Mouse (Mus musculus): ENCODE results near the gene Rapgef2.

The Rapgef2 gene

GRCm38 (mm10) chr3:79039666-79040450, 246.5 kb downstream of the Rapgef2 start:
- no peak for DNase-seq (ENCODE audit: low read depth in 1 of 2, low spot score in 2 of 2)

DNA sequence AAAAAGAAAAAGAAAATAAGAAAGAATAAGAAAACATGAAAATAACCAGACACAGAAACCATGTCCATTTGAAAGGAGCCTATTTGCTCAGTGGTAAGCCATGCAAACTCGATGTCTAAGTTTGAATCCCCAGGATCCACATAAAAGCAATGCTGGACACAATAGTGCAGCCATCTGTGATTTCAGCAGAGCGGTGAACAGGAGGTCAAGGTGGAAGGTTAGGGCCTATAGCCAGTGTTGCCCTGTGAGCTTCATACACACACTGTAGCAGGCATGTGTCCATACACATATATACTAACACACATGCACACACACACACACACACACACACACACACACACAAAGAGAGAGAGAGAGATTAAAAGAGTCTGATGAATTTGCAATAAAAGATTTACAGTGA, 247.3 kb downstream of the Rapgef2 start:
- no peak for DNase-seq (ENCODE audit: low read depth in 1 of 2, low spot score in 2 of 2)

DNA sequence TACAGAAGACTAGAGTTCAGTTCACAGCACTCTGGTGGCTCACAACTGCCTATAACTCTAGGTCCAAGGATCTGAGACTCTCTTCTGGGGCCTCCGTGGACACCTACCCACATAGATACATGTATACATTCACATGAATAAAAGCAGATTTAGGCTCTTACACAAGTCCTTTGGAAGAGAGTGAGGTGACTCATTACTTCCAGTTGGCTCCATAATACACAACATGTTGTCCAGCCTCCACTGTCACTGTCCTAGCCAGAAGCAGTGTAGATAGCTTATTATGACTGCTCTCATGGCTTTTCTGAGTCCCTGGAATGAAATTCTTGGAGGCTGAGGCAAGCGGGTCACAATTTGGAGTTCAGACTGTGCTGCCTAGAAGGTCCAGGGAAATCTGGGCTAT, 251.9 kb downstream of the Rapgef2 start:
- no peak for DNase-seq (ENCODE audit: low read depth in 1 of 2, low spot score in 2 of 2)

GRCm38 (mm10) chr3:79030855-79031254, 255.5 kb downstream of the Rapgef2 start:
- no peak for DNase-seq (ENCODE audit: low read depth in 1 of 2, low spot score in 2 of 2)

DNA sequence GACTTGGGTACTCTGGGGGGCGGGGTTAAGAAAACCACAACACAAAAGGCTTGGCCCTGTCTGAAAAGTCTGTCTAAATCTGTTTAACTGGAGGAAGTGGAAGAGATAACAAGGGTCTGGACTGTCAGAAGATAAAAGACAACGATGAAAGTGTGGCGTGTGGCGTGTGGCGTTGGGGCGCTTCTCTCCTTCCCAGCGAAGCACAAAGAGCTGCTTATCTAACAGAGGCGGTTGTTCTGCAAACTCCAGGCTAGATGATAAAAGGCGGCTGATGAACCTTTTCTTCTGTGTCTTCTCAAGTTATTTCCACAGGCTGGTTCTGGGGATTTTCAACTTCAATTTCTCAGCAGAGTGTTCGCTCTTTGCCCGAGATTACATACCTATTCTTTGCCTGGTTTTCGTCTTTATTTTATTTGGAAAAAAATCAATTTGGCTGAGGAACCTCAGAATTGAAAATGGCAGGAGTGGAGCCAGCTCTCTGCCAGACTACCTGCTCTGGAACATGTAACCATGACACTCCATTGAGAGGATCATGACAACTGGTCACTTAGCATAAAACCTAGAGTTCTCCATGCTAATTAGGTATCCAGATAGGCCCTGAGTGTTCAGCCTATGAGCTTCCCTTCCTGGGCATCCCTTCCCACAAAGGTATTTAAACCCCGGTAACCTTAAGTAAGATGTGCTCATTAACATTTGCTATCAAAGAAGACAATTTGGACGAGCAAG, 258.0 kb downstream of the Rapgef2 start:
- no peak for DNase-seq (ENCODE audit: low read depth in 1 of 2, low spot score in 2 of 2)

DNA sequence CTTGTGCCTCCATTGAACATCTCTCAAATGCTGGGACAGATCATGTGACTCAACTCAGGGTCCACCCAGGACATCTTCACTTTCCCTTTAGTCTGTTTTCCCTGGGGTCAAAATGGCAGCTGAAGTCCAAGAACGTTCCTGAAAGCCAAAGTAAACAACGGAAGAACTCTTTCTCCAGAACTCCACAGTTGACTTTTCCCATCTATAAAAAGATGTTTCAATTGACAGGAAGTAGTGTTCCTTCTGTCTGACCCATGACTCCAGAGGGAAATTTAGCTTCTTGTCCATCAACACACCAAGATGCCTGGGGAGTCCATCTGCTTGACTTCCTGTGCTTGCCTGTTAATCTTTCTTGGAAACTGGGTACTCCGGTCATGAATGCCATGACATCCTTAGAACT, 260.3 kb downstream of the Rapgef2 start:
- no peak for DNase-seq (ENCODE audit: low read depth in 1 of 2, low spot score in 2 of 2)

GRCm38 (mm10) chr3:79023735-79024328, 262.5 kb downstream of the Rapgef2 start:
- no peak for DNase-seq (ENCODE audit: low read depth in 1 of 2, low spot score in 2 of 2)

- DNase-seq (ENCODE audit: low read depth in 1 of 2, low spot score in 2 of 2), result no peak
These were observed 263.6 kb downstream of the Rapgef2 start for GRCm38 (mm10) chr3:79022690-79023089.

GRCm38 (mm10) chr3:79017440-79017839, 268.9 kb downstream of the Rapgef2 start:
- DNase-seq (ENCODE audit: low read depth in 1 of 2, low spot score in 2 of 2), result no peak

DNA sequence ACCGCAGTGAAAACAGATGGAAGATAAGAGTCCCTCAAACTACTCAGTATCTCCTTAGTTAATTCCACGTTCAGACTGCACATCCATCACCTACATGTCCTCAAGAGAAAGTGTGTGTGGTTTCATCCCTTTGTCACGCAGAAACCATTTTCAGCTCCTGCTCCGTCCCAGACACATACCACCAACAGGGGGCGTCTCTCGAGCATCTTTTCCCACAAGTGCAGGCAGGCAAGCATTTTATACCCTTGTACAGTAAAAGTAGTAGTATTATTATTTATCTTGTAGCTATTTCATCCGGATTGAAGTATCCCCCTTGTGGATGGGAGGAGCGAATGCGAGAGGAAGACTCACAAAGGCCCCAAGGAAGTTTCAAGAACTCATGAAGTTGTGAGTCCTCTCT, 269.5 kb downstream of the Rapgef2 start:
- no peak for DNase-seq (ENCODE audit: low read depth in 1 of 2, low spot score in 2 of 2)

DNA sequence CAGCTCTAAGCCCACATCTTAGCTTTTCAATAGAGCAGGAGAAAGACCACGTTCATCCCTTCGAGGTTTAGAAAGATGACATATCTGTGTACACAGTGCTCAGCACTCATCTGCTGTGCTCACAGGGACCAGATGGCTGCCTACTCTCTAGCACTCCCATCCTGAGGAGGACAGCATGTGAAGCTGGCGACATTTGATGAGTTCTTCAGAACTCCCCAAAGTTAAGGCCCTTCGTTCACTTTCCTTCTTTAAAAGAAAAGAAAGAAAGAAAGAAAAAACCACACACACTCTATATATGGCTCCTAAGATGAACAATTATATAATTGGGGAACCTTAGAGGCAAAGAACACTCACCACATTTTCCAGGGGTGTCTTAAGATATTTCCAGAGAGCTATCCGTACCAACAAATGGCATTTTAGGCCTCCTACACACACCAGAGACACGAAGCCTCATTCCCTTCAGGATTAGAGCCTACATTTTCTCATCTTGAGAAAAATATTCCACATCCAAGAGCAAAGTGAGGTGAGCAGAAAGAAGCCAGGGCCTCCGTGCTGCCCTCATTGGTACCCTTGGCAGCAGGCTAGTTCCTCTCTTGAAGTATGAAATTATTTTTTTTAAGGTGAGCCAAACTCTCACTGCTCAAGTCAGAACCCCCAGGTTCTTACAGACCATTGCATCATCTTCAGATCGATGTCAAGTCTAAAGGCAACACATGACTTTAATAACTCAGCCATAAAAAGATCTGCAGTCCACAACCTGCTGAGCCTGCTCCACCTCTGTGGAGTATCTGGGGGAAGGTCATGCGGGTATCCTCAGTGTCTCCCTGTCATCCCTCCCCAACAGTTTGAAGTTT, 270.5 kb downstream of the Rapgef2 start:
- no peak for DNase-seq (ENCODE audit: low read depth in 1 of 2, low spot score in 2 of 2)

Measured in monocyte, adult 2 months (primary cell).